Mouse (Mus musculus): ENCODE data around the gene Auts2. TPM values are rescaled to one million over a fixed set of nuclear protein-coding genes. Genes with fewer than 3 reads are reported as not detected.

Auts2 gene
- polyA plus RNA-seq, 1 experiment from 2014 or later: 57.8 TPM

GRCm38 (mm10) chr5:132074724-132075374 is 468.3 kb downstream of the Auts2 start:
- H3K27ac ChIP-seq: peak overlapping the region; percentile 79
- WGBS: 20% methylated on average over 19 of the region's 19 CpGs
- H3K27me3 ChIP-seq (ENCODE audit: low read depth, poor library complexity, severe bottlenecking): no peaks in the 10 kb centered on the region
- peak overlapping the region; percentile 39 for H3K4me3 ChIP-seq
- no peaks in the 10 kb centered on the region for H3K9me3 ChIP-seq (replicated peaks)
- H3K36me3 ChIP-seq: peaks cover 3% of the 10 kb centered on the region
- peak; percentile 37 for DNase-seq (ENCODE audit: low spot score)
- peaks cover 57% of the 10 kb centered on the region for H3K4me1 ChIP-seq

- peak overlapping the region; percentile 39 for H3K4me3 ChIP-seq
- peaks cover 57% of the 10 kb centered on the region for H3K4me1 ChIP-seq
- peak; percentile 72 for DNase-seq (ENCODE audit: low spot score)
- peak overlapping the region; percentile 79 for H3K27ac ChIP-seq
- no peaks in the 10 kb centered on the region for H3K9me3 ChIP-seq (replicated peaks)
- 7% methylated on average over 11 of the region's 11 CpGs for WGBS
- H3K36me3 ChIP-seq: peaks cover 3% of the 10 kb centered on the region
- H3K27me3 ChIP-seq (ENCODE audit: low read depth, poor library complexity, severe bottlenecking): no peaks in the 10 kb centered on the region
These were observed 468.8 kb downstream of the Auts2 start for GRCm38 (mm10) chr5:132074360-132074723.

DNA sequence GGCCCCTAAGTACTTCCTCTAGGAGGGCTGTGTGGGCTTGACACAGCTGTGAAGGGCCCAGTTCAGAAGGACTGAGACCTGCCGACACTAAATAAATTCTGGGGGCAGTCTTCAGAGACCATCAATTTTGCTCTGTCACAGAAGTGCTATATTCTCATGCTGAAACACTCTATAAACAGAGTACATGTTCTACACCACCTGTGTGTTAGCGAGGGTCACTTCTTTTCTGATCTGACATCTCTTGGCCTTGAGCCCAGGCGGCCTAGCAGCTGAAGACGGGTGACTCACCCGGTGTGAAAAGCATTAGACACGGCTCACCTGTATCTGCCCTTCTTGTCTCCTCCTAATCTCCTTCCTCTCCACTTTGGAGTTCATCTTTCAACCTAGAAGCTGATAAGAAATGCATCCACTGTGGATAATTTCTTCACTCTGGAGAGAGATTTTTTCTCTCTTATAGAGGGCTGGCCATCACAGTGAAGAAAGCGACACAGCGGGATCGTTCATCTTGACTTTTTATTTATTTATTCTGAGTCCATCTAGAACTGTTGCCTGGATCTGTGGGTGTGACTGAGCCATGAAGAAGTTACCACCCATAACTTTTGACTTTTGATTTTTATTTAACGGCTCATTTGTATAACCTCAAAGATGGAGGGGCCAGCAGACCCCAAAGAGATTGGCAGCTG is 469.3 kb downstream of the Auts2 start:
- Histone ChIP-seq H3K4me3 (peak overlapping the region; percentile 39; the same call in 1 of the 2 replicates), H3K9me3 (replicated peaks) (no peaks in the 10 kb centered on the region), H3K27ac (peak overlapping the region; percentile 79), H3K36me3 (peaks cover 3% of the 10 kb centered on the region), H3K4me1 (peaks cover 57% of the 10 kb centered on the region), H3K27me3 (ENCODE audit: low read depth, poor library complexity, severe bottlenecking) (no peaks in the 10 kb centered on the region)
- DNase-seq (ENCODE audit: low spot score): no peak
- 50% methylated on average over 10 of the region's 10 CpGs for WGBS

DNA sequence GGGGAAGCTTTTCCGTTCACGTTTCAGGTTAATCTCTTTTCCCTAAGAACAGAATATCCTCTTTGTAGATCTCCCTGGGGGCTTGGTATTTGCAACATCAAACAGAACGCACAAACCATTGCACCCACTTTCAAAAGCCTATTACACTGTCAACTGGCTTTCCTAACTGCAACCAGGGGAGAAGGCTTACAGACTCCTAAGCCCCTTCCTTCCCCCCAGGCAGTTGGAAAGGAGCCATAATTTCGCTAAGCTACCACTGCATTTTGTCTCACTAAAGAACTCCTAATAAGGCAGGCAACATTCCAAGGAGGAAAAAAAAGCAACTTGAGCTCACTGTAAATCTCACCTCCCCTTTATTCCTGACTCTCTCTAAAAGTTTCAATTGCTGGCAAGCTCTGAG is 470.8 kb downstream of the Auts2 start:
- peaks cover 3% of the 10 kb centered on the region for H3K36me3 ChIP-seq
- peak overlapping the region; percentile 79 for H3K27ac ChIP-seq
- 23% methylated on average over 4 of the region's 4 CpGs for WGBS
- no peak overlapping the region for H3K4me3 ChIP-seq
- peaks cover 71% of the 10 kb centered on the region for H3K4me1 ChIP-seq
- no peaks in the 10 kb centered on the region for H3K27me3 ChIP-seq (ENCODE audit: low read depth, poor library complexity, severe bottlenecking)
- H3K9me3 ChIP-seq (replicated peaks): no peaks in the 10 kb centered on the region
- DNase-seq (ENCODE audit: low spot score): peak; percentile 42

GRCm38 (mm10) chr5:132067750-132068739 is 475.1 kb downstream of the Auts2 start:
- Histone ChIP-seq H3K9me3 (replicated peaks) (no peaks in the 10 kb centered on the region), H3K36me3 (peaks cover 3% of the 10 kb centered on the region), H3K27me3 (ENCODE audit: low read depth, poor library complexity, severe bottlenecking) (no peaks in the 10 kb centered on the region), H3K4me3 (no peak overlapping the region), H3K4me1 (peaks cover 62% of the 10 kb centered on the region), H3K27ac (peak overlapping the region; percentile 43)
- WGBS: 40% methylated on average over 10 of the region's 10 CpGs
- DNase-seq (ENCODE audit: low spot score): peak; percentile 49

GRCm38 (mm10) chr5:132060116-132060515 is 483.0 kb downstream of the Auts2 start:
- Histone ChIP-seq H3K9me3 (replicated peaks) (no peaks in the 10 kb centered on the region), H3K27ac (peak overlapping the region; percentile 37; the same call in 1 of the 2 replicates), H3K27me3 (ENCODE audit: low read depth, poor library complexity, severe bottlenecking) (0 out of 2 replicates have a peak, but pooled peaks cover 15% of the 10 kb centered on the region), H3K4me1 (peaks cover 20% of the 10 kb centered on the region), H3K4me3 (no peak overlapping the region), H3K36me3 (no peaks in the 10 kb centered on the region)
- peak; percentile 41 for DNase-seq (ENCODE audit: low spot score)
- WGBS: 88% methylated on average over 6 of the region's 6 CpGs

GRCm38 (mm10) chr5:132052637-132053036 is 490.5 kb downstream of the Auts2 start:
- Histone ChIP-seq H3K27me3 (ENCODE audit: low read depth, poor library complexity, severe bottlenecking) (0 out of 2 replicates have a peak, but pooled peaks cover 9% of the 10 kb centered on the region), H3K4me3 (no peak overlapping the region), H3K9me3 (replicated peaks) (no peaks in the 10 kb centered on the region), H3K27ac (no peak overlapping the region), H3K4me1 (peaks cover 24% of the 10 kb centered on the region), H3K36me3 (no peaks in the 10 kb centered on the region)
- 67% methylated on average over 13 of the region's 13 CpGs for WGBS
- no peak for DNase-seq (ENCODE audit: low spot score)

DNA sequence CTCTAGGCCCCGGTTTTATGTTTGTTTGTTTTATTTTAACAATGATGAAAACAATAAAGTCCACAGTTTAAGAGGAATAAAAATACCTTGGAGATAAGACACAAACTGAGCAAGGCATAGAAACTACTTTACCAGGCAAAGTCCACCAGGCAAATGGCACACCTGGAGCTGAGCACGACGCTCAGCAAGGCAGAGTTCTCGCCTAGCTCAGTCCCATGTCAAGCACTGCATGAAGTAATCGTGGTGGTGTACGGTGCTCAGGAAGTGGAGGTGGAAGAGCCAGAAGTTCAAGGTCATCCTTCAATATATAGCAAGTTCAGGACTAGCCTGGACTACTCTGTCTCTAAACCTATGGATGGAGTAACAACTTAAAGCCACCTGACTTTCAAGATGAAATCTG is 503.6 kb downstream of the Auts2 start:
- Histone ChIP-seq H3K36me3 (no peaks in the 10 kb centered on the region), H3K9me3 (replicated peaks) (no peaks in the 10 kb centered on the region), H3K27me3 (ENCODE audit: low read depth, poor library complexity, severe bottlenecking) (no peaks in the 10 kb centered on the region), H3K4me3 (no peak overlapping the region), H3K27ac (no peak overlapping the region), H3K4me1 (no peaks in the 10 kb centered on the region)
- DNase-seq (ENCODE audit: low spot score): no peak
- WGBS: 93% methylated on average over 6 of the region's 6 CpGs

DNA sequence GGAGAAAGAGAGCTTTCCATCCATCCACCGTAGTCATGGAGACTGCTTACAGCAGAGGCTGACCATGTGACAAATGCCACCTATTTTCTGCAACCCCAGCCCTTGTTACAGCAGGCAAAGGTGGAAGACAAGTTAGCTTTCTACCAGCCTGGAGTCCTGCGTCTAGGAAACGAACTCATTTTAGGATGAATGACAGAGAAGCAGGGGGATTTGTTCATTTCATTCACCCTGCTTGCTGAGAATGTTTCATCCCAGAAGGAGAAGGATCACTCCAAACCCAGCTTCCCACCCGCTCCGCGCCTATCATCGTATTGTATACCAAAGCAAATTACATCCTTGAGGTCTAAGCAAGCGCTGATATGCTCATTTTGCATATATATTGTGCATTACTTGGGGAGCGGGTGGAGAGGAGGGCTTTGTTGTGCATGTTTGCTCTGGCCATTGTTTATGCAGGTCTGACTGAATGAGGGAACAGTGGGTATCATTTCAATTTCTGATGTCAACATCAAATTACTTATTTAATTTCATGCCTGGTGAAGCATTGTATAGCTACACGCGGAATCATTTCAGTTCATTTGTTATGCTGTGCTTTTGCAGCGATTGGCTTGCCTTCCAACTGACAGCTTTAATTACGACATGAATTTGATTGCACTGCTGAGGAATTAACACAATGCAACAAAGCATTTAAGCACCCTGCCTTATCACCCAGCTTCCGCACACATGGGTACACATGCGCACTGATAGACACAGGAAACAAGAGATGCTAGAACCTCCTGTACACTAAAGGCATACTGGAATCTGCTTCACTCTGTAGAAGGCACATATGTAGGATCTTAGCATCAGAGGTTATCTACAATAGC is 509.4 kb downstream of the Auts2 start:
- no peak for DNase-seq (ENCODE audit: low spot score)
- Histone ChIP-seq H3K9me3 (replicated peaks) (no peaks in the 10 kb centered on the region), H3K27me3 (ENCODE audit: low read depth, poor library complexity, severe bottlenecking) (no peaks in the 10 kb centered on the region), H3K27ac (no peak overlapping the region), H3K4me1 (peaks cover 14% of the 10 kb centered on the region), H3K4me3 (no peak overlapping the region), H3K36me3 (no peaks in the 10 kb centered on the region)
- 93% methylated on average over 15 of the region's 15 CpGs for WGBS

DNA sequence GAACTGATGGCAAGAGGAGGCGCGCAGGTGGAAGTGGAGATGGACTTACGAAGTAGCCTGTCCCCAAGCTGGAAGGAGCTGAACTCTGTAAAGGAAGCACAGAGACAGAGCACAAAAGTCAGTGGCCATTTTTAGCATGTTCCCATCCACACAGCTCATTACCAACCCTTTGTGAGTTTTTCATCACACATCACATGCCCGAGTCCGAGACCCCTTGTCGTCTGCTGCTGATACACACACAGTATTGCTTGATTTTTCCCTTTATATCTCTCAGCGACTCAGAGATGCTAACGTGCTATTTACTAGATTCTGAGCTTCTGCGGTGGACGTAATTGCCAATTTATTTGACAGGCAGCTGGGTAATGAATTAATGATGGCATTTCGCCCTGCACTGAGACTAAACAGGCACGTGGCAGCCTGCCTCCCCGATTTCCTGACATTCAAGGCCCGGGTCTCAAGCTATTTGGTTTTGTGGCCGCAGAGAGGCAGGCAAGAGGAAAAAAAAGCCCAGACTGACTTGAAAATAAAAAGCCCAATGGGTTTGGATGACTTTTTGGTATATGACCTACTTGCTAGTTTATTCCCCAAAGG is 512.1 kb downstream of the Auts2 start:
- H3K4me1 ChIP-seq: peaks cover 14% of the 10 kb centered on the region
- H3K9me3 ChIP-seq (replicated peaks): no peaks in the 10 kb centered on the region
- H3K36me3 ChIP-seq: 0 out of 2 replicates have a peak, but pooled peaks cover 5% of the 10 kb centered on the region
- H3K27me3 ChIP-seq (ENCODE audit: low read depth, poor library complexity, severe bottlenecking): no peaks in the 10 kb centered on the region
- no peak overlapping the region for H3K27ac ChIP-seq
- no peak overlapping the region for H3K4me3 ChIP-seq
- 47% methylated on average over 15 of the region's 15 CpGs for whole genome bisulfite sequencing
- no peak for DNase-seq (ENCODE audit: low spot score)

- DNase-seq (ENCODE audit: low spot score): no peak
- WGBS: 85% methylated on average over 11 of the region's 11 CpGs
- H3K27ac ChIP-seq: no peak overlapping the region
- H3K27me3 ChIP-seq (ENCODE audit: low read depth, poor library complexity, severe bottlenecking): no peaks in the 10 kb centered on the region
- H3K4me3 ChIP-seq: no peak overlapping the region
- H3K9me3 ChIP-seq (replicated peaks): no peaks in the 10 kb centered on the region
- H3K4me1 ChIP-seq: peaks cover 23% of the 10 kb centered on the region
- H3K36me3 ChIP-seq: 0 out of 2 replicates have a peak, but pooled peaks cover 5% of the 10 kb centered on the region
These were observed 513.5 kb downstream of the Auts2 start for GRCm38 (mm10) chr5:132029638-132030037.
